ENCODE assay signal across 8 mouse cellular contexts in genomic region chr8:114205221-114205901, GRCm38 (mm10). TPM values are rescaled to one million over a fixed set of nuclear protein-coding genes. Genes with fewer than 3 reads are reported as not detected.
A peak's percentile ranks its signal among the peaks of the same experiment; 100 is the strongest.
DNase-seq lines count a peak whose midpoint lies in the region; ATAC-seq and TF ChIP-seq lines count a peak whose summit lies in the region.

Gene Vat1l (plus strand): TSS chr8:114205612.

- intact Hi-C loops in left cerebral cortex, postnatal 10 days (cut with DNase I): no loop called here

- WGBS in lung, postnatal 0 days: under 1% methylated on average over 39 of the region's 39 CpGs
- WGBS in neural tube, embryonic 11.5 days: under 1% methylated on average over 39 of the region's 39 CpGs

- peak within 1 kb of the TSS; percentile 22; the same call in 1 of the 2 replicates for H3K4me2 ChIP-seq in lung, postnatal 0 days (replicated peaks; ENCODE audit: low read depth, low read length)
- peak within 1 kb of the TSS; percentile 86 for H3K4me2 ChIP-seq in neural tube, embryonic 11.5 days (ENCODE audit: low read depth)

- H3K27me3 ChIP-seq in lung, postnatal 0 days (replicated peaks; ENCODE audit: insufficient read depth, low read length): peaks cover 8% of the 10 kb centered on the region; the same call in 1 of the 2 replicates
- no peaks in the 10 kb centered on the region for H3K27me3 ChIP-seq in neural tube, embryonic 11.5 days (ENCODE audit: control insufficient read depth, insufficient read depth, low read length)

- DNase-seq in lung, postnatal 0 days (ENCODE audit: low spot score): no peak
- DNase-seq in lung, postnatal 36 days: no peak
- peak; percentile 70 to 77 for DNase-seq in cerebellum, postnatal 36 days
- DNase-seq in left cerebral cortex, postnatal 10 days (ENCODE audit: extremely low spot score in 1 of 2, low spot score in 2 of 2): peak; percentile 31 to 45
- DNase-seq in neural tube, embryonic 11.5 days (ENCODE audit: low spot score): peak; percentile 79
- DNase-seq in urinary bladder, postnatal 14 days (ENCODE audit: low spot score): no peak
- DNase-seq in urinary bladder, postnatal 25 days (ENCODE audit: low spot score): no peak

- TF ChIP-seq EP300 in lung, postnatal 0 days (IDR thresholded peaks at IDR 0.05): no peak

- no peaks in the 10 kb centered on the region for H3K36me3 ChIP-seq in lung, postnatal 0 days (ENCODE audit: insufficient read depth, low read length)
- no peaks in the 10 kb centered on the region for H3K36me3 ChIP-seq in neural tube, embryonic 11.5 days (ENCODE audit: control insufficient read depth, insufficient read depth, low read length)

- no peak within 1 kb of the TSS for H3K4me3 ChIP-seq in lung, postnatal 0 days (ENCODE audit: low read depth, low read length)
- H3K4me3 ChIP-seq in neural tube, embryonic 11.5 days (ENCODE audit: low read depth, low read length): peak within 1 kb of the TSS; percentile 55

- H3K4me1 ChIP-seq in lung, postnatal 0 days (ENCODE audit: insufficient read depth, low read depth, low read length): no peaks in the 10 kb centered on the region
- peaks cover 8% of the 10 kb centered on the region; the same call in 1 of the 2 replicates for H3K4me1 ChIP-seq in neural tube, embryonic 11.5 days (ENCODE audit: control insufficient read depth, insufficient read depth, low read length)

- H3K9me3 ChIP-seq in lung, postnatal 0 days (ENCODE audit: low read length): no peaks in the 10 kb centered on the region
- no peaks in the 10 kb centered on the region for H3K9me3 ChIP-seq in neural tube, embryonic 11.5 days (ENCODE audit: control insufficient read depth, low read length)

- H3K9ac ChIP-seq in lung, postnatal 0 days (replicated peaks; ENCODE audit: low read depth): no peak within 1 kb of the TSS
- peak within 1 kb of the TSS; percentile 57 for H3K9ac ChIP-seq in neural tube, embryonic 11.5 days (ENCODE audit: low read length)

- no peak for ATAC-seq in lung, postnatal 0 days
- peak; percentile 47 for ATAC-seq in granulocyte monocyte progenitor cell, adult 5-6 weeks (replicated peaks; ENCODE audit: poor library complexity, severe bottlenecking)
- peak; percentile 89 for ATAC-seq in neural tube, embryonic 11.5 days (ENCODE audit: insufficient read depth, low FRiP score, low TSS enrichment)

- TF ChIP-seq CTCF in lung, postnatal 0 days (IDR thresholded peaks at IDR 0.05): no peak

- no peak within 1 kb of the TSS for H3K27ac ChIP-seq in lung, postnatal 0 days (ENCODE audit: low read length)
- no peak within 1 kb of the TSS for H3K27ac ChIP-seq in neural tube, embryonic 11.5 days (ENCODE audit: low read depth, low read length)

RNA-seq across cellular contexts. Expression of gene Vat1l, which starts in this region (rescaled TPM):
- polyA plus RNA-seq in lung, postnatal 0 days (2015; fragmentation: Nextera tagmentation; extraction: Ambion mirVana): 0.06 and 0.20 TPM in 2 replicates
- not detected in 2 replicates for total RNA-seq in granulocyte monocyte progenitor cell, adult 5-6 weeks (2014; fragmentation: Nextera tagmentation)
- not detected in 2 replicates for total RNA-seq in granulocyte monocyte progenitor cell, adult 5-6 weeks (2017)
- 10 to 100 TPM; 63.8 to 70.8 TPM for total RNA-seq in left cerebral cortex, postnatal 10 days (2021)
- 9.6 and 10.2 TPM in 2 replicates for polyA plus RNA-seq in neural tube, embryonic 11.5 days (2014; fragmentation: Nextera tagmentation; extraction: Ambion mirVana)

Comparison
In these comparisons a context has a peak if more than half of its experiments do, and no peak if none do; other contexts are left out.
1. RNA of gene Vat1l (total RNA-seq): 63.8 to 70.8 TPM in left cerebral cortex, postnatal 10 days; not detected in granulocyte monocyte progenitor cell, adult 5-6 weeks; every median in the first group is over 10 times any median in the second.
2. Peak in ATAC-seq in granulocyte monocyte progenitor cell, adult 5-6 weeks; RNA of the gene not detected or under 1 TPM.
3. DNase-seq: peak in cerebellum, postnatal 36 days (2 of 2), left cerebral cortex, postnatal 10 days (2 of 2) and neural tube, embryonic 11.5 days (single experiment); none in lung, postnatal 0 days (single experiment), lung, postnatal 36 days (single experiment), urinary bladder, postnatal 14 days (single experiment) and urinary bladder, postnatal 25 days (single experiment).